Mouse (Mus musculus): ENCODE results near the gene Arfgap2.

Arfgap2 gene

DNA sequence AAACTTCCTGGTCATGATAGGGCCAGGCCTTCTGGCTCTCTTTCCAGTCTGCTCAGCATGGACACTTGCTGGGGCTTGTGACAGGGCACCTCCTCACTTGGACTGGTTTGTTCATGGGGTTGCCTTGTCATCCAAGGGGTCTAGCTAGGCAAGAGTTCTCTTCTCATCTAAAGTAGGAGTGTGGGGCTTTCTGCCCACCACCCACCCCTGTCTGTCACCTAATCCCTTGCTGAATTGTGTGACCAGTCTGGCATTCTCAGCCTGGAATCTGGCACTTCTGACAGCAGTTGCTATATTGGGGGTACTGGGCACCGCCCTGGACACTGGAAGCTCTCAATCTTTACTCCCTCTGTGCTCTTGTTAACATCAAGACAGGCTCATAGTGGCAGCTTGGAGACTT is 5.3 kb upstream of the Arfgap2 start:
- no peak for DNase-seq (ENCODE audit: low spot score)

DNA sequence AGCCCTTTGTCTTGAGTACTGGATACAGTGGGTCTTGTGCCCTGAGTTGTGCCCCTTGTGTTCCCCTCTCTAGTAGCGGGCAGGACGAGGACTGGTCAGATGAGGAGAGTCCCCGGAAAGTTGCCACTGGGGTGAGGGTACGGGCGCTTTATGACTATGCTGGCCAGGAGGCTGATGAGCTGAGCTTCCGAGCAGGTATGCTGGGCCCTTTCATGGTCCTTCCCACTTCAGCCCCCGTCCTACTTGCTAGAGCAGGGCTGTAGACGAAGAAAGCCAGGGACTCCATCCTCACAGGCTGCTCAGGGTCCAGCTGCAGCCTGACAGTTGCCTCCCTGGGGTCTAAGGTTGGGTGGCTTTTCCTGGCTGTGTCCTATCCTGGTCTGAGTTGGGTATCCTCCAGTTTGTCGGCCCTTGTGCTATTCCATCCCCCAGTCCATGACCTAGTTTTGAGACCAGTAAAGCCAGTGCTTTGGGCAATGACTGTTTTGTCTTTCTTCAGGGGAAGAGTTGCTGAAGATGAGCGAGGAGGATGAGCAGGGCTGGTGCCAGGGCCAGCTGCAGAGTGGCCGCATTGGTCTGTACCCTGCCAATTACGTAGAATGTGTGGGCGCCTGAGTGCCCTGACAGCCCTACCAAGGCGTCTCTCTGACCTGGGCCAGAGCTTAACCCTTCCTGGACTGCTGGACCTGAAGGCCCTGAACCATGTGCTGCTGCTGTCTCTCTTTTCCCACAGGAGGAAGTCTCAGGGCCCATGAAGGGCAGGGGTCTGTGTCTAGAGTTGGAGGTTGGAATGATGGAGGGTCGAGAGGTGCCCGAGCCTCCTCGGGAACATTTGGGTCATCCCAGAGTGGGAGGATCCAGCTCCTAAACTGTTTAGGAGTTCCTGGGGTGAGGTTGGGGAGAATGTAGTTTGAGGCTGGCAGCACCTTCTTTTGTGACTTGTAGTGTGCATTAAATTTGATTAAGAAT is 798 bp upstream of the Arfgap2 start:
- no peak for DNase-seq (ENCODE audit: low spot score)

DNA sequence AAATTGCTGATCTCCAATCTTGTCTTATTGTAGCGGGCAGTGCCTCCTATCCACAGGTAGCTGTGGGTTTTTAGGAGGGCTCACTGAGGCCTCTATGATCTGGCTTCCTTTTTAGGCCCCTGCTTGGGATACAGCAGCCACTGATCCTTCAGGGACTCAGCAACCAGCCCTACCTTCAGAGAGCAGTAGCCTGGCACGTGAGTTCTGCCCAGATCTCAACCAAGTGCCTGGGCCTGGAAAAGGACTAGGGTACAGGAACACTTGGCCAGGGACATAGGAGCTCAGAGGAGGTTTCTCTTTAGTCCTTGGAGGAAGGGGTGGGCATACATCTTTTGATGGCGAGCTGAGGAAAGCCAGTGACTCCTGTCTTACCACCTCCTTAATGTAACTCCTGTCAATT is 3.3 kb downstream of the Arfgap2 start:
- no peak for DNase-seq (ENCODE audit: low spot score)

DNA sequence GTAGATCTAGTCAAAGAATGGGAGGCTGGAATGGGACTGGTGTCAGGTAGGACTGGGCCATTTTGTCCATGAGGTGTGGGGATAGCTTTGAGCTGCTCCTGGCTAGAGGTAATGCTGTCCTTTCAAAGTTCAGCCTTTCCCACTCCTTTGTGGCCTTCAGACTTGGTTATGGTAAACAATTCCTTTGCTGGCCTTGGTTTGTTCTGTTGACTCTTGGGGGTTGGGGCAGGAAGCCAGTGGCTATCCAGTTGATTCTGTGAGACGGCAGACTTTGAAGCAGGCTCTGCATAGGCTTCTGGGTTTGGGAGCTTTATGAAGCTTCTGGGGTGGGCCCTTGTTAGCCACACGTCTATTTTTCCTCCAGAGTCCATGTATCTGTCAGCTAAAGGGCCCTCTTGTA is 3.9 kb downstream of the Arfgap2 start:
- DNase-seq (ENCODE audit: low spot score), result no peak

DNA sequence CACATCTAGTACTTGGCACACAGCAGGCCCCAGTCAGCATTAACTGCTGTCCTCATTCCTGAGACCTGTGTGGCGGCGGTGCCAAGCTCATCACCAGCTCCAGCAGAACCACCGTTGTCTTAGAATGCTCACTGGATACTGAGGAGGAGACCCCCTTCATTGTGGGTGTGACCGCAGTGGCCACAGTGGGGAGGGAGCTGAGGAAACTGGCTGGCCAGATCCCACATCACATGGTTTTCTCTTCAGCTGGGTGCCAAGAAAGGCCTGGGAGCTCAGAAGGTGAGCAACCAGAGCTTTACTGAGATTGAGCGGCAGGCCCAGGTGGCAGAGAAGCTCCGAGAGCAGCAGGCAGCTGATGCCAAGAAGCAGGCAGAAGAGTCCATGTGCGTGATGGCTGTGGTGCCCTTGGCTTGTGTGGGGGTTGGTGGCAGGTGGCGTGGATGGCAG is 4.9 kb downstream of the Arfgap2 start:
- no peak for DNase-seq (ENCODE audit: low spot score)

DNA sequence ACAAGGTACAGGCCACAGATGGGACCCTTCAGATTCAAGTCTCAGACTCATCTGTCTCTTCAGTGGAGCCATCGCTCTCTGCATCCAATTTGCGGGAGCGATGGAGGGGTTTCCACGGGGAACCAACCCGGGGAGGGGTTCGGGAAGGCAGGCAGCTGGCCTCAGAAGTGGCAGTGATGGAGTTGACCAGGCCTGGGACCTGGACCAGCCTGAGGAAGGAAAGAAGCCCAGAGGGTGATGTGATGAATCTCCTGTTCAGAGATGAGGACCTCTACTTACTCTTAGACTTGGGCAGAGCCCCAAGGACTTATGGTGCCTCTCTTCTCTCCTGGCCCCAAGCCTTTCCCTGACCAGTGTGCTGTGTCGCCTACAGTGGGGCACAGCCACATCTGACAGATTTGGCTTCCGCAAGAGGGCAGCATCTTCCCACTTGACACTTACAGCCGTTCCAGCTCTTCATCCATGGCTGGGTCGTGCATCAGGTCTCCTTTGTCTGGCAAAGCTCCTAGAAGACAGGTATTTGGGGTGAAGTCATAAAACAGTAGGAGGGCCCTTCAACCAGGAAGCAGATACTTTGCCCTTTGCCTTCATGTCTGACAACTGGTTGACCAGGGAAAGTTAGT is 14.1 kb downstream of the Arfgap2 start:
- peak; percentile 53 for DNase-seq (ENCODE audit: low spot score)

DNA sequence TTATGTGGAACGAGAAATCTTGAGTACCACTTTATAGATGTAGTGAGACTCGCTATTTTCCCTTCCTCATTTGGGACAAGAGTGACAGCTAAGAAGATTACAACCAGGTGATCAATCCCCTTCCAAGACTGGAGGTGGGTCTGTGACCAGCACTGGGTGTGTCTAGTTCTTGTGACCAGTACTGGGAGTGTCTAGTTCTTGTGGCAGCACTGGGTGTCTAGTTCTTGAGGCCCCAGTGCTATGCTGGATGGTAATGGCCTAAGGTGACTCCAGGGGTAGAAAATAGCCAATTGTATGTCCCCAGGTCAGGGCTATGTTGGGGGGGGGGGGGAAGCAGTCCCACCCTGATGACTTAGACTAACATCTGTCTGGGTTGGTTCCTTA is 14.6 kb downstream of the Arfgap2 start:
- no peak for DNase-seq (ENCODE audit: low spot score)

DNA sequence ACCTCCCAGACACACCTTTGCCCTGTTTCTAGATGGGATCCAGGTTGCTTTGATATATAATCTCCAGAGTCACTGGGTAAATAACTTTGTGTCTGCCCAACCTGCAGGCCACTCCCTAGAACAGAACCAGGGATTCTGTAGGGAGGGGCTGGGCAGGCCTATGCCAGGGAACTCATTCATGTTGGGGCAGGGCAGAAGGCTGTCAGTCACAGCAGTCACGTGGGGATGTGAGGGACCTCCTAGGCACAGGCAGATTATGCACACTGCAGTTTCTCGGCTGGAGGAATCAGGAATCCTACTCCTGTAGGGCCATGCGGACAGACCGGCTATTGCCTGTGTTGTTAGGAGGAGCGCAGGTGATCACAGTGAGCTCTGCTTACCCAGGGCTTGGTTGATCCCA is 16.6 kb downstream of the Arfgap2 start:
- no peak for DNase-seq (ENCODE audit: low spot score)

DNA sequence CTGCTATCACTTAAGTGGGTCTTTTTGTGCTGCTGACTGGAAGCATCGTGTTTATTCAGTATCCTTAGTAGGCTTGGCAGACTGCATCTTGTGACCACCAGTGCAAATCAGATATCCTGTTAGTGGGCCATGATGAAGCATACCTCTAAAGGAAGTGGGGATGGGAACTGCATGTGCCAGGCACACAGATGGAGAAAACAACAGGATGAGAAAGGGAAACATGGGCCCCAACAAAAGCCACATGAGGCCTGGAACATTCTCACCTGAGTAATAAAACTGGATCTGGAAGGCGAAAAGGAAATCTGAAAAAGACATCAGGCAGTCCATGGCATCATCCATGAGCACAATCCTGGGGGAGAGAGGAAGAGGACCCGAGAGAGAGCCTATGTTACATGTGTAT is 19.2 kb downstream of the Arfgap2 start:
- no peak for DNase-seq (ENCODE audit: low spot score)

DNA sequence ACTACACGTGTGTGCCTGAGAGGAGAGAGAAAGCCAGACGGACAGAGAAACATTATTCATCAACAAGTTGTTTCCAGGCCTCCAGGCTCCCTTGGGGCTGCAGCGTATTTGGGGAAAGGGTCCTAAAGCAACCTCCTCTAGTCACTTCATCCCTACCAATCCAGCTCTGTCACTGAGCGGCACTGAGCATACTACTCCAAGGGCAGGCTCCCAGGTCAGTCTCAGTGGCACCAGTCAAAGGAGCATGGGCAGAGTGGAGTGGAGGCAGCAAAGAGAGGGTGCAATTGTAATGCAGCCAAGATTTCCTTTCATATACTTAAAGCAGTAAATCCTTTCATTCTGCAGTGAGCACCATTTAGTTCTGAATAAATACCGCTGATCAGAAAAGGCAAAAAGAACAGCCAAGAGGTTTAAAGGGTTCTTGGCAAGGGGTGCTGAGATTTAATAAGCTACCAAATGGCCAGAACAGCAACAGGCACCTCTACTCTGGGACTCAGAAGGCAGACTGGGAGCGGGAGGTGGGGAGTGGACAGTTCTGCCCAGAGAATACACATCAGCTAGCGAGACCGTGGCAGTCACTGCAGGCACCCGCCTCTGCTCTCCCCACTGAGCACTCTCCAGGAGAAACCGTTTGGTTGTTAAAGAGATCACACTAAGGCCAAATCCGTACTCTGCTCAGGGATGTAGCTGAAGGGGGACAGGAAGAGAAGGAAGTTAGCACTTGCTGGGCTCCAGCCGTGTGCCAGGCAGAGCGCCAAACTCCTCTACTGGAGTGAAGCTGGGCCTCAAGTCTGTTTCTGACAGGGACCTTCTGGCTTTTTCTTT is 19.8 kb downstream of the Arfgap2 start:
- DNase-seq (ENCODE audit: low spot score), result no peak

DNA sequence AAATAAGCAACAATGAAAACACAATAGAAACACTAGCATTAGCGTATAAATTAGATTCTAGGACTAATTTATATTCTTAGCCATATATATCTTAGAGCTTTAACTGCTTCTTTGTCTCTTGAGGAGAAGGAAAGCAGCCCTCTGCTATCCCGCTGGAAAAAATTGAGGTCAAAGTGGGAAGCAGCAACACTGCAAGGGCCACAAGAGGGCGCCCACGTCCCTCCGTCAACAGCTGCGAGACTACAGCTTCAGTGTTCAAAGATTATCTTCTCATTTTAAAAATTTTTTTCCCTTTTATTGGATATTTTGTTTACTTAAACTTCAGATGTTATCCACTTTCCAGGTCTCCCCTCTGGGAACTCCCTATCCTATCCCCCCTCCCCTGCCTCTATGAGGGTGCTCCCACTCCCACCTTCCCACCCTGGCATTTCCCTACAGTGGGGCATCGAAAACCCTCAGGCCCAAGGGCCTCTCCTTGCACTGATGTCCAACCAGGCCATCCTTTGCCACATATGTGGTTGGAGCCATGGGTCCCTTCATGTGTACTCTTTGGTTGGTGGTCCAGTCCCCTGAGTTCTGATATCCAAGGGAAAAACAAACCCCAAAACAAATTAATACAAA is 21.2 kb downstream of the Arfgap2 start:
- DNase-seq (ENCODE audit: low spot score), result peak; percentile 83

DNA sequence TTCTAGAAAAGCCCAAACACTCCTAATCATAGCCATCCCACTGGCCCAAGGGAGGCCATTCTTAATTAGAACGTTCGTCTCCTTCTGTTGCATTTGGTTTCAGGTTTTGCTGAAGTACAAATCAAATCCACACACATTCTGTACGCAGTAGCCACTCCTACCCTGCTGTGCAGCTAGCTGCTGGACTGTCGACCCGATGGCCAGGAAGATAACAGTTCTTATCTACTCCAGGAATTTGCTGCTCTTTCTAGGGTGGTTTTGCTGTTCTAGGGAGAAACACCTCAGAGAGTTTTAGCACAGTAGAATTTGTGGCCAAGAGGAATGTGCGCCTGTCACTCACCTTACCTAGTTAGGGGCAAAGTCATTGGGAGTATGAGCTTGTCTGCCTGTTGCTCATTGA is 22.8 kb downstream of the Arfgap2 start:
- DNase-seq (ENCODE audit: low spot score), result no peak

DNA sequence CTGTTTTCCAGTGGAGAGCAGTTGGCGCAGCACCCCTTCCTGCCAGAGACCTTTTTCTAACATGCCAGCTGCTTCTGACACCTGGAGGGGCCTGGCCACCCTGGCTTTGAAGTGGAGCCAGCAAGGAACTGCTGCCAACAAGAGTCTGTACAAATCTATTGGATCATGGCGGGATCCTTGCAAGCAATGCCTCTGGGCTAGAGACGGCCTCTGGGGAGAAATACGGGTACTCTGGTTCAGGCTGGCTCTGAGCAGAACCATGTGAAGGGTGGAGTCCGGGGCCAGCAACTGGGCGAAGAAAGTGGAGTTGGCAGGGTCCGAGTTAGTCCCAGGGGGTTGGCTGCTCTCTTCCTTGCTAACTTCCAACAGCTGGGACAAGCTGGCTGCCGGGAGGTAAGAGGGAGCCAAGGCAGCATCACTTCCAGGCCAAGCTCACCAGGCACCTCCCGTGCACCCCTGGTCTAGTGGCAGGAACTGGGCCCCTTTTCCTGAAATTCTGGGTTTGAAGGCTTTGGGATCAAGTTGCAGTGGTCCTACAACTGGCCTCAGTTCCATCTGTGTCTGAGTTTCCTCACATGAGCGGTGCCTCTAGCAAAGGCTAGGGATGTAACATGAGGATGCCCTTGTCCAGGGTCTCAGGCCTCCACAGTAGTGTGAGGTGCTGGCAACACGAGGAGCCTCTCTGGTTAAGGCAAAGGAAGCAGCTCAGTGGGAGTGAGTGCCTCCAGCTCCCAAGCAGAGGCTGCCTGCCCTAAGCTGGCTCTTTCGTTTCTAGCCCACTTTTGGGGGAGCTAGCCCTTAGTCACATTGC is 26.6 kb downstream of the Arfgap2 start:
- DNase-seq (ENCODE audit: low spot score), result no peak

DNA sequence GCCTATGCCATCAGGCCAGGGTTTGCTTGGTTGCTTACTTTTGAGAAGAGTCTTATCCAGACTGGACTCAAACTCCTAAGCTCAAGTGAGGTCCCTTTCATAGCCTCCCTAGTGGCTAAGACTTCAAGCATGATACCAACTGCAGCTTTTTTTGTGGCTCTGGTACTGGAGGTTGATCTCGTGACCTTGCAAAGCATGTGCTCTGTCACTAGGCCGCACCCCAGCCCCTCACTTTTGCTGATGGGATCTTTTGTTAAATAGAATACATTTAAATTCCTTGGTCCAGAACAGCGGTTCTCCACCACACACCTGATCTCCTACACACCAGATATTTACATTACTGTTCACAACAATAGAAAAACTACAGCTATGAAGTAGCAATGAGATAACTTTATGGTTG is 29.5 kb downstream of the Arfgap2 start:
- DNase-seq (ENCODE audit: low spot score), result no peak

DNA sequence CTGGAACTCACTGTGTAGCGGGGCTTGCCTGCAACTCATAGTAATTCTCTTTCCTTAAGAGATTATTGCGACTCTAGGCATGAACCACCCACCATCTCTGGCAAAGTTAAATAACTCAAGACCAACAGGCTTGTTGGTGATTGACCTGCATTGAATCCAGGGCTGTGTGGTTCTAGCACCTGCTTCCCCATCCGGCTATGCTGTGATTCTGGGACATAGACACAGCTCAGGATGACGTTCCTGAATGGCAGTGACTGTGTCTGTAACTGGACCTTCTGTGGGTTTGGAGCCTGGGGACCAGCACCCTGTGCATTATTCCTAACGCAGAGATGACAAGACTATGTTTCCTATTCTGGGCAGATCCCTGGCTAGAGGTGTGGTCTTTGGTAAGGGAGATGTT is 31.1 kb downstream of the Arfgap2 start:
- no peak for DNase-seq (ENCODE audit: low spot score)

DNA sequence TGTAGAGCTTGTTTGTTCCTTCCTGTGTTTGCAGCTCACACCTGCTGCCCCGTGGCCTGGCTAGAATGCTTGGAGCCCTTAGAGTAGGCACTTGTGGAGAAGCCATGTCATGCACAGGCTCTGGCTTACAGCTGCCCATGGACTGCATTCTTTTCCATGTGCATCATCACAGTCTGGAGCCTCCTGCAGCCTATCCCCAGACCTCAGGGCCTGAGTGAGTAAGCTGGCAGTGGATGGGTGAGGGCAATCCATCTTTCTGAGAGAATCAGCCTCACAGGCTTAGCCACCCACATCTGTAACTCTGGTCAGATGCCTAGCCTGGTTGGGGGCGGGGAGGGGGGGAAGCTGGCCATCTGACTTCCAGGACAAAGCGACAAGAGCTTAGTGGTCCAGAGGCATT is 34.4 kb downstream of the Arfgap2 start:
- DNase-seq (ENCODE audit: low spot score), result no peak

DNA sequence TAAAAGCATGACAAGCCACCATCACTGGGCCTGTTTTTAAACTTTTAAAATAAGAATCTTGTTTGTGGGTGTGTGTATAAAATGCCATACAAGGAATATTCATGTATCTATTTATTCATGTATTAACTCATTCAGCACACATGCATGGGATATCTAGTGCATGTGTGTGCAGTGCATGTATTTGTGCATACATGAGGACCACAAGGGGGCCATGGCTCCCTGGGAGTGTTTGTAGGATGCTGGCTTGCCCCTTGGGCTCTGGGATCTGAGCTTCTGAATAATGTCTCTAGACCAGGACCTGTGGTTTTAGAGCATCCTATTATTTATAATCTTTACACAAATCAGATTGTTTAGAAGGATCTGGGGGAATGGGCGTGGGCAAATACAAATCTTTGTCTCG is 36.0 kb downstream of the Arfgap2 start:
- no peak for DNase-seq (ENCODE audit: low spot score)

DNA sequence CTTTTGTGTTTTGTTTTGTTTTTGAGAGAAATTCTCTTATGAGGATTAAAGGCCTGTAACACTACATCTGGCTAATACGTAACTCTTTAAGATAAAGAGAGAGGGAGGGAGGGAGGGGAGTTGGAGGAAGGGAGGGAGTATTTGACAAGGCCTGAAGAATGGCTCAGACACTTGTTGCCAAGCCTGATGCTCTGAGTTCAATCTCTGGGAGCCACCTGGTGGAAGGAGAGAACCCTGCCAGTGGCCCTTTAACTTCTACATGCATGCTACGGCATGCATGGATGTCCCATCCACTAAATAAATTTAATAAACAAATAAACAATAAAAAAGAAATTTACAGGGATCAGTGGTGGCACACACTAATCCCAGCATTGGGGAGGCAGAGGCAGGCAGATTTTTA is 37.1 kb downstream of the Arfgap2 start:
- no peak for DNase-seq (ENCODE audit: low spot score)

DNA sequence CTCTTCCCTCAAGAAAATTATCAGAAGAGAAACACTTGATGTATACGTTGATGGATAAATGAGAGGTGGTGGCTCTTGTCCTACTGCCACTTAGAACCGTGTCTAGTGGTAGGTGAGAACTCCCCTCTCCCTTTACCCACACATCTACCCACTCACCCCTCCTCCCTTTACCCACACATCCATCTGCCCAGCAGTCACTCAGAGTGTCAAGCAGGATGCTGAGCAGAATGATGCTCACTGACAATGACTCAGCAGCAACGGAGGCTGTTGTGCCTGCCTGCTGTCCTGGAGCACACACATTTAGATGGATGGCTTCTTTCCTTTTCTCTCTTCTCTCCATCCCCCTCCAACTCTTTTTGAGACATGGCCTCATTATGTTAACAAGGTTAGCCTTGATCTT is 38.1 kb downstream of the Arfgap2 start:
- no peak for DNase-seq (ENCODE audit: low spot score)

DNA sequence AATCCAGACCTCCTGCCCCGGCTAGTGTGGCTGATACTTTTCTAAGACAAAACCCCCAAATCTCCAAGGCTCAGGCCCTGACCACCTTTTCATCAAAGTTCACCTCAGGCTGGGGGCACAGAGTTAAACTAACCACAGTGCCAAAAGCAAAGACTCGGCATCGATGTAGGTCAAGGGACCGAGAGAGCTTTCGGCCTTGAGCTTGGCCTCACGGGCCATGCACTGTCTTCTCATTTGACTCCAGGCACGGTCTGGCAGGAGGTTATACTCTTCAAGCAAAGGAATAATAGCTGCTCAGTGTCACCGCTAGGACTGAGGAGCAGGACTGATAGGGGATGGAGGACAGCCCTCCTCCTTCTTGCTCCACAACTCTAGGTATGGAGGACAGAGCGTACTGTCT is 41.2 kb downstream of the Arfgap2 start:
- DNase-seq (ENCODE audit: low spot score), result no peak

DNA sequence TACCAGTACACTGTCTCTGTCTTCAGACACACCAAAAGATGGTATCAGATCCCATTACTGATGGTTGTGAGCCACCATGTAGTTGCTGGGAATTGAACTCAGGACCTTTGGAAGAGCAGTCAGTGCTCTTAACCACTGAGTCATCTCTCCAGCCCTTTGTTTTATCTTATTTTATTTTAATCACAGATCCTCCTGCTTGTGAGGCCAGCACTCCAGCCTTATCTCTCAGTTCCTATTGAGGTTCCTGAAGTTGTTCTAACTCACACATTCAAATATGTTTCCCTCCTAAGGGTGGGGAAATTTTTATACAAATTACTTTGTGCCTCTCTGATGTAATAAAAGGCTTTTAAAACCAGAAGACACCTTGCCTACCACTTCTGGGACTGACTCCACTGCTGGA is 41.8 kb downstream of the Arfgap2 start:
- DNase-seq (ENCODE audit: low spot score), result no peak

Measured in urinary bladder, postnatal 25 days (tissue).